Mouse (Mus musculus) T-cell, adult 2 months (primary cell): Measurements from ENCODE around the gene Tcf15.

Experiments used
- DNase-seq: peaks from one replicate; pipeline ENCODE4 v3.0.0; 2022; ENCODE audit warnings: low spot score

Tcf15 gene

DNA sequence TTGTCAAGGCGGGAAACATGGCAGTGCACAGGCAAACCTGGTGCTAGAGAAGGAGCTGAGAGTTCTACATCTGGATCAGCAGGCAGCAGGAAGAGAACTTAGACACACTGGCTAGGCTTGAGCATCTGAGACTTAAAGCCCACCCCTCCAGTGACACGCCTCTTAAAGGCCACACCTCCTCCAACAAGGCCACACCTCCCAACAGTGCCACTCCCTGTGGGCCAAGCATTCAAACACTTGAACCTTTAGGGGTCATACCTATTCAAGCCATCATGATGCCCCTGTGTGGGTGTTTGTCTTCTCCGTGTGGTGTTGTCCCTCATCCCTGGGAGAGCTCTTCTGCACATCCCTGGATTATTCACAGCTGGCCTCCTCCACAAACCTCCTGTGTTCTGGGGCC is 31.5 kb downstream of the Tcf15 start:
- DNase-seq = no peak

DNA sequence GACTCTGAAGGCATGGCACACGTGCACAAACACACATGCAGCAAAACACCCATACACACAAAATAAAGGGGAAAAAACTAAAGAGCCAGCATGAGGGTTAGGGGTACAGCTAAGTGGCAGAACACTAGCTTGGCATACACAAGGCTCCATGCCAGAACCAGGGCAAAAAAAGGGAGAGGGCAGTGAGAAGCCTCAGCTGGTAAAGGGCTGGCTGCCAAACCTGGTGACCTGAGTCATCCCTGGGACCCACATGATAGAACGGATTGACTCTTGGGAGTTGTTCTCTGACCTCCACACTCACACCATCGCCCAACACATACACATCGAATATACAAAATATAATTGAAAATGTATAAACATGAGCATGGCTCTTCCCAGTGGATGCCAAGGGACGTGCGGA is 33.3 kb downstream of the Tcf15 start:
- DNase-seq = no peak

DNA sequence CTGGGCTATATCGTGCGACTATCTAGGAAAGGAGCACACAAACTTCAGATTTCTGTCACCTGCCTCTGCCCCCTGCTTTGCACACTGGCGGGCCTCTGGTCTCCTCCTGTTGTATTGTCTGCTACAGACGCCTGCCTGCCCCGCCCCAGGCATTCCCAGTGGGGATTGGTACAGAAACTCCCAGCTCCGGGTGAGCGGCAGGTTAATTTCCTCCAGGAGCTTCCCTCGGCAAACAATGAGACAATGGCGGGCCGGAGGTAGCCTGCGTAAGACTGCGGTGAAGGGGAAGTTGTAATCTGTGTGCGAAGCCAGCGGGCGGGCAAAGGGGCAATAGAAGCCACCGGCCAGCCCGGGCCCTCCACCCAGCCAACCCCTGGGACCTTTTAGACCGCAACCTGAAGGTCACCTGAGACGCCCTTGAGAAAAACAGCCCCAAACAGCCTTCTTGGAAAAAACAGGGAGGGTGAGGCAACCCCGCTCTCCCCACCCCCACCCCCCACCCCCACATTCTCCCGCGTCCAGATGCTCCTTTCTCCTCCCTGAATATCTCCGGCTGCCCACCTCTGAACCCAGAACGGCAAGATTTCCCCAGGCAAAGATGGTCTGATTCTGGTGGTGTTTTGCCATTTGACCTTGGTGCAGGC is 33.9 kb downstream of the Tcf15 start:
- no peak for DNase-seq

DNA sequence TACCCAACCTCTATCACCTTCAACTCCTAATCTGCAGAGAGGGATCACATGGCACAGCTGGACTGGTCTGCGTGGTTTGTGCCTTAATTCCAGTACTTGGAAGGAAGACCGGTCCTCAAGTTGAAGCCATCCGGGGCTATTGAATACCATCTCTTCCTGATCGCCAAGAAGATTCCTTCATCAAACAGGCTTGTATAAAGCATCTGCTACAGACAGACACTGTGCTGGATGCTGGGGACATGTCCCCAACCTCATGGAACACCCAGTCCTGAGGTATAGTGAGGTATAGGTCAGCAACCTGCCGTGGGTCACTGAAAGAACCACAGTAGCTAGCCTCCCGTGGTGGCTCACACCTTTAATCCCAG is 34.4 kb downstream of the Tcf15 start:
- DNase-seq = no peak

DNA sequence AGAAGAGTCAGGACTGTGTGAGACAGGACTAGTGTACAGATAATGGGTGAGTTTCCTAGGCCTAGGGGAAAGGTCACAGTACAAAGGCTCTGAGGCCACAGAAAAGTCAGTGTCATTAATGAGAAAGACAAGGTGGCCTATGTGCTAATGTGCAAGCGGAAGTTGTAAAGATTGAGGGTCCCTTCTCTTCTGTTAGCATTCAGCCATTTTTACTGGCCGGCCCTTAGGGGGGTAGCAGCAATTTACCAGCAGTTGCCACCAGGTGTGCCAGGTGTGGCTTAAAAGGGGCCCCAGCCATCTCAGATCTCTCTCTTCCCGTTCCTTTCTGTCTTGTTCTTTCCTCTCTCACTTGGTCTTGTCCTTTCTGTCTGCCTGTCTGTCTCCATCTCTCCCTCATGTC is 35.0 kb downstream of the Tcf15 start:
- DNase-seq = no peak

DNA sequence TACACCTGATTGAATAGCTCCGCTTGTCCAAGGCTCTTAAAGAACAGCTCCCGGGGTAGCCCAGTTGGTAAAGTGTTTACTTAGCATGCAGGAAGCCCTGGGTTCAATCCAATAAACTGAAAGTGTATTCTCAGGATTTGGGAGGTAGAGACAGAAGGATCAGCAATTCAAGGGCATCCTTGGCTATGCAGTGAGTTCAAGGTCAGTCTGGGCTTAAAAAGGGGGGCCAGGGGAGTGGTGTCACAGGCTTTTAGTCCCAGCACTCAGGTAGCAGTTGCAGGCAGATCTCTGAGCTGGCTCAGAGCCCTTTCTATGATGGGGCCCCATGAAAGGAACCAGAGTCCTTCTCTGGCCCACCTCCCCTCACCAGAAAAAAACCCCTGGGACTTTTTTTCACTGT is 35.9 kb downstream of the Tcf15 start:
- DNase-seq = no peak

DNA sequence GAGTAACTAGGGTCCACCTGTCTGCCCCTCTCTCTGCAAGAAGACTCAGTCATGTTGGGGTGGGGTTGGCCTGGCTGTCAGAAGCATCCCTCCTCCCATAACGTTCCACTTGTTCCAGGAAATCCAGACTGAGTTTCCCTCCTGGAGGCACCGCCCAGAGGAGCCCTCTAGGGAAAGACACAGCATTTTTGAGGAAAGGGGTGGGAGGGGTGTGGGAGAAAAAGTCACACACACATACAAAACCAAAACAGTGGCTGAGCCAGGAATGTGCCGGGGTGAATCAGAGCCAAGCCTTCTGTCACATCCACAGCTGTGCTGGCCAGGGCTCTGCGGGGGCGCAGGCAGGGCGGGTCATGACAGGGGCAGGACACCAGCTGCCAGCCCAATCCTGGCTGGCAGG is 37.0 kb downstream of the Tcf15 start:
- no peak for DNase-seq

DNA sequence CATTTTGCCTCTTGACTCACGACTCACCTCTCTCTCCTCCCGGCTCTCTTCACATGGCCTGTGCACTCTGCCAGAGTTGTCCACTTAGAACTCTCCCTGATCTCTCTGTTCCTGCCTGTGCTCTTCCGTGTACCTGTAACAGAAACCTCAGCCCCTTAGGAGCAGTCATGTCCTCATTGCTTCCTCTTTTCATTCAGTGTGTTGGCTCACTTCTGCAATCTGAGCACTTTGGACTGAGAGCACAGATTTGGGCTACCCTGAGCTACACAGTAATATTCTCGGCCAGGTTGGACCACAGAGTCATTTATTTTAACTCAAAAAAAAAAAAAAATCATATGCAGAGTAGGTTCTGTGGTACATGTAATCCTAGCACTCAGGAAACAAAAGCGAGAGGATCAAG is 43.8 kb downstream of the Tcf15 start:
- DNase-seq = no peak

DNA sequence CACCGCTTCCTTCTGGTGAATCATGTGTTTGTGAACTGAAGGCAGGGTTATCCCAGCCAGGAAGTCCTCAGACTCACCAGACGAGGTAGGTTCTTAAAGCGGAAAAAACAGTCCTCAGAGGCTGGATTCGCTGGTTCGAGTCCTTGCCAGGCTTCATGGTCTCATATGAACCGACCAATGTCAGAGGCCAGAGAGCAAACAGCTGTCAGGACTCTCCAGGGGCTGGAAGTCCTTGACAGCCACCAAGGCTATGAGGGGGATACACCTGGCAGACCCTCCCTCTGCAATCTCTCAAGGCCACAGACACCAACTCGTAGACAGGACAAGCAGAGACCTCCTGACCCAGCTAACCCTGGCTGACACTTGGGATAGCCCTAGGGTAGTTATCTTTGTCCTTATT is 45.9 kb downstream of the Tcf15 start:
- DNase-seq = no peak

DNA sequence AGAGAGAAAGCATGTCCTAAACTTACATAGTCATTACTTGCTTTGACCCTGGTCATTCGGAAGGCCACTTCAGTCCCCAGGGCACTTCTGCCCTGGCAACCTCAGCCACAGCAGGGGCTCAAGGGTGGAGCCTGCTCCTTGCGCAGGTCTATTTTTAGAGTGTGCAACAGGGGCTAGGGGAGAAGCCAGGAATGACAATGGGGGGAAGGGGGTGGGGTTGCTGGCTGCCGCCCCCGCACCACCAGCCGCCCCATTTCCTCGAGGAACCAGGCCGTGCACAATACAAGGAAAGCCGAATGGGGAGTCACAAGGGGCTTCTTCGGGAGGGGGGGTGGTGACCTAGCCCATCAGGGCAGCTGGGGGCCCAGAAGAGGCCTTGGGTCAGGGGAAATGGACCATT is 46.3 kb downstream of the Tcf15 start:
- DNase-seq = no peak

DNA sequence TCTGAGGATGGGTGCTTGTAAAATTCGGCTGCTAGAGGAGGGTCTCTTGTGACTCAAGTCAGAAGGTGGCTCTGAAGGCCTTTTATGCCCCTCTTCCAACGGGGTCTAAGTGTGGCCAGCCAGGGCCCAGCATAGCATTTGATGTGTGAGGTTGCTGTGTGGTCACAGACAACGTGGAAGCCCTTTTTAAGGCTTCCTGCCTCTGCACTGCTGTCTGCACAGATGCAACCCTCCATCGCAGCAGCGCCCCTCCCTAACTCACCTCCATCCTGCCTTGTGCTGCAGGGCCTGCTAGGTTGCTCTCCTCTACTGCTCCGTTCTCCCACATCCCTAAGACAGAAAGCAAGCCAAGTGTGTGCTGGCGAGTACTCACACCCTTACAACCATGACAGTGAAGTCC is 46.8 kb downstream of the Tcf15 start:
- DNase-seq = no peak

DNA sequence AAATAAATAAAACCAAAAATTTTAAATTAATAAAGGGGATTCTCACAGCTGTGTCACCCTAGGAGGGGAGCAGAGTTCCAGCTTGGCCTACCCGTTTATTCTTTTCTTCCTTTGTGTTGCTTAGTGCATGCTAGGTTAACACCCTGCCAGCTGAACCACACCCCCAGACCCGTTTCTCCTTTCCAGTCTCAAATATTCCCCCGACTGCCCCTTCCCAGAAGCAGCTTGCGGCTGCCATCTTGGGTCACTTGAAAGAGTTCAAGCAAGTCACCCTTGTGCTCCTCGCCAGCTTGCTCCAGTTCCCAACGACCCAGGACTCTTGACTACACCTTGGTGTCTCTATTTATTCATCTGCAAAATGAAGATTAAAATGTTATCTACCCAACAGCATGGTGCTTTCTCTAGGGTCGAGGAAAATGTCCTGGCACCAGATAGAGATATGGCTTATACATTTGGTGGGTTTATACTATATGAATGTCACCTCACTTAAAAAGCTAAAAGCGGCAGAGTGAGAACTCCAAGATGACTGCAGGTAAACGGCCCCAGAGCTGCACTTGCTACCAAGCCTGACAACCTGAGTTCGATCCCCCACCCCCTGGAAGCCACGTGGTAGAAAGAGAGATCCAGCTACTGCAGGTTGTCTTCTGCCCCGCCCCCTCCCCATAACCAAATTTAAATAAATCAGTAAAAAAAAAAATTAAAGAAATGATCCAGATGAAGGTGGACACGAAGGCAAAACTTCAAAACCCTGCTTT is 49.4 kb downstream of the Tcf15 start:
- no peak for DNase-seq

DNA sequence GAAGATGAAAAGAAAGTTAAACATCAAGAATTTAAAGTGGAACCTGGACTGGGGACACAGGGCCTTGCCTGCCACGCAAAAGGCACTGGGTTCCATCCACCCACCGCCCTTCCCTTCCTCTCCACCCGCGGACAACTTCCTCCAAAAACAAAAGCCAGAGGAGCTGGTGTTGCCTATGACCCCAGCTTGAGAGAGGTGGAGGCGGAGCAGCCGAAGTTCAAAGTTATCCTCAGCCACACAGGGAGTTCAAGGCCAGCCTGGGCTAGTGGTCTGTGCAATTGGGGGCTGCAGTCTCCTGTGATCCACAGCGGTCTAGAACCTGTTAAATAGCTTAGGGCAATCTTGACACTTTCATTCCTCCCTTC is 50.0 kb downstream of the Tcf15 start:
- no peak for DNase-seq

DNA sequence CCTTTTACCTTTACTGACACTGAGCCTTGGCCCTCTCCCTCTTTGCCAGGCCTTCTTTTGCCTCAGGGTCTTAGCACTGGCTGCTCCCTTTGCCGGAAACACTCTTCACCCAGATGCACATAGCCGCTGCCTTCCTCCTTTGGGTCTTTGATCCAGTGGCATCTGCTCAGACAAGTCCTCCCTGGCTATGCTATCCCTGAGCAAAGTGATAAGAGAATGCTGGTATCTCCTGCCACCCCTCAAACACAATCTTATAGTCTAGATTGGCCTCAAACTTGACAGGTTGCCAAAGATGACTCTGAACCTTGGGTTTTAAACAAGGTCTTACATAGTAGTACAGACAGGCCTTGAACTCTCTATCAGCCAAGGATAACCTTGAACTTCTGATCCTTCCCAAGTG is 51.2 kb downstream of the Tcf15 start:
- no peak for DNase-seq

DNA sequence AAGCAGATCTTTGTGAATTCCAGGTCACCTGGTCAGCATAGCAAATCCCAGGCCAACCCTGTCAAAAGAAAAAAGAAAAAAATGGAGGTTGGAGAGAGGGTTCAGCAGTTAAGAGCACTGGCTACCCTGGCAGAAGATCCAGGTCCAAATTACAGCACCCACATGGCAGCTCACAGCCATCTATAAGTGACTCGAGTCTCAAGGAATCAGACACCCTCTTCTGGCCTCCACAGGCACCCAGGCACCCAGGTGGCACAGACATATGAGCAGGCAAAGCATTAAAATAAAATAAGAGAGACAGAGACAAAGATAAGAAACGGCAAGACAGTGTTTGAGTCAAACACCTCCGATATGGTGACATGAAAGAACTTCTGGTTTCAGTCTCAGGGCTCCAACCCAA is 53.5 kb downstream of the Tcf15 start:
- DNase-seq = no peak

DNA sequence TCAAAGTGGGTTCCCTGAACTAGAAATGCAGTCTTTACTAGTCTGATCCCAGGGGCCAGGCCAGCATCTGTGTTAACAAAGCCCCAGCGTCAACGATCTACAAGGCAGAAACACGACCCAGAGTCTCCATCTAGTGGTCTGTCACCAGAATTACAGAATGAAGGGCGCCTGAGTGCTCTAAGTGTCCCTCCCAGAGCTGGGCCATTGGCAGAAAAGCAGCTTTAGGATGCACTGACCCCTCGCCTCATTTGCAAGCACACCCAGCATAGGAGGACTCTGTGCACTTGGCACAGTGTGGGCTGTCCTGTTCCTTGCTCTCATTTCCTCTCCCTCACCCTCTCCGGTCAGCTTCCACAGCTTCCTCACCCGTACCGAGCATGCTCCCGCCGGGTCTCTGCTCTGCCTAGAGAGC is 53.9 kb downstream of the Tcf15 start:
- DNase-seq = peak; percentile 40
